Mouse (Mus musculus) mouse embryonic stem cell (cell line): ENCODE measurements around the gene Gm11565.
"Not testable (repeated sequence)": the region's sequence is repeated elsewhere in the genome, so short reads cannot be mapped to it uniquely, and the experiment has no call there.

Experiments used
- in situ Hi-C, 2 experiments: fragments of 300-500 bp; cut with MboI; formaldehyde crosslinking; loops; 1 replicate in 1 of 2; 3 replicates in 1 of 2; pipeline ENCODE4 v1.14.3; 2019 to 2020; ENCODE audit warnings: low sequenced_read_pairs in 2 of 2, low pct_unique_long_range_greater_than_20kb in 1 of 2, mixed read lengths in 1 of 2; ENCODE audit not compliant: unreplicated experiment in 1 of 2

The Gm11565 gene

DNA sequence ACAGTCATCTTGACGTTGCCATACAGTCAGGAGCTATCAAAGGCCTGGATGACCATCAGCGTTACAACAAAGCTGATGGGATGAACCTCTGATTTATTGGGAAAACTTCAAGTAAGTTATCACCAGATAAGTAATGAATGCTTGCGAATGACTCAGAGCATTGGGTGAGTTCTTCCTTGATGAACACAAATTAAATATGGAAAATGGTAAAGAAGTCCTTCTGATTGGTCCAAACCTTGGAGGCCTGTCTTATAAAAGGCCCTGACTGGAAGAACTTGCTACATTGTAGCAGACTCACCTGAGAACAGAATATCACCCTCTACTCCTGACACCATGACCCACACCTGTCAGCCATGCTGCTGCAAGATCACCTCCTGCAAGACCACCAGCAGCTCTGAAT is at the start of gene Gm11565:
Gm11565 (plus strand) TSS at position 301 of the 400 bp plus-strand sequence.
- in situ Hi-C loops = no loop called here

DNA sequence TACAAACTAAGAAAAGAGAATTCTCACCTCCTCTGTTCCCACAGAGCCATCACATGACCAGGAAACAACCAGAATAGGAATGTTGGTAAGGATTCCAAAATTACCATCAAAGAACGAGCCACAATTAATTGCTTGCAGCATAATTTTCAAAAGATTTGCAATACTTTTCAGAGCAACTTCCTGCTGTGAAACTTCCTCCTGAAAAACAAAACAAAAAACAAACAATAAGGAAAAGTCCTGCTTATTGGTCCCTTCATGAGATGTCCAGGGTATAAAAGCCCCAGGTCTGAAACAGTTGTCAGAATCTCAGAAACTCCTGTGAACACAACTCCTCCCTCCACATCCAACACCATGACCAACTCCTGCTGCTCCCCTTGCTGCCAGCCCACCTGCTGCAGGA is 41.5 kb upstream of the Gm11565 start, which contains the start of gene Krtap9-1:
Krtap9-1 (plus strand) TSS at position 301 of the 400 bp plus-strand sequence.
- in situ Hi-C loops = not testable (repeated sequence)

DNA sequence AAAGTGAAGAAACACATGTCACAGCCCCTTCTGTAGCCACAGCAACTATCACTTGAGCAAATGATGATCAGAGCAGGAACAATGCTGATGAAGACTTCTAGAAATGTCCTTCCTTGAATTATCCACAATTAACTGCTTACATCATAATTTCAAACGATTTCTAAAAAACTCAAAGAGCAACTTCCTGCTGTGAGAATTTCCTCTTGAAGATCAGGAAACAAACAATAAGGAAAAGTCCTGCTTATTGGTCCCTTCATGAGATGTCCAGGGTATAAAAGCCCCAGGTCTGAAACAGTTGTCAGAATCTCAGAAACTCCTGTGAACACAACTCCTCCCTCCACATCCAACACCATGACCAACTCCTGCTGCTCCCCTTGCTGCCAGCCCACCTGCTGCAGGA is 35.7 kb upstream of the Gm11565 start, which contains the start of gene Gm11567:
Gm11567 (plus strand) TSS at position 301 of the 400 bp plus-strand sequence.
- in situ Hi-C loops = not testable (repeated sequence)

DNA sequence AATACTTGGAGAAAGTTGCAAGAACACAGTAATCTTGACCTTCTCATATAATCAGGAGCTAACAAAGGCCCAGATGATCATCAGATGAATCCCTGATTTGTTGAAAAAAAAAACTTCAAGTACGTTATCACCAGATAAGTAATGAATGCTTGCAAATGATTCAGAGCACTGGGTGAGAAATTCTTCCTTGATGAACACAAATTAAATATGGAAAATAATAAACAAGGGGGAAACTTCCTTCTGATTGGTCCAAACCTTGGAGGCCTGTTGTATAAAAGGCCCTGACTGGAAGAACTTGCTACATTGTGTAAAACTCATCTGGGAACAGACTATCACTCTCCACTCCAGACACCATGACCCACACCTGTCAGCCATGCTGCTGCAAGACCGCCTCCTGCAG is 6.9 kb upstream of the Gm11565 start, which contains the start of gene Krtap31-1:
Krtap31-1 (plus strand) TSS at position 301 of the 400 bp plus-strand sequence.
- in situ Hi-C loops = no loop called here

- in situ Hi-C loops = no loop called here
These were observed 21.4 kb downstream of the Gm11565 start, which contains the start of gene Krtap31-2 for GRCm38 (mm10) chr11:99935991-99936390. Gene Krtap31-2, plus strand, starts transcription at chr11:99936291.

GRCm38 (mm10) chr11:99937751-99938264 is 23.3 kb downstream of the Gm11565 start:
- in situ Hi-C loops = no loop called here

DNA sequence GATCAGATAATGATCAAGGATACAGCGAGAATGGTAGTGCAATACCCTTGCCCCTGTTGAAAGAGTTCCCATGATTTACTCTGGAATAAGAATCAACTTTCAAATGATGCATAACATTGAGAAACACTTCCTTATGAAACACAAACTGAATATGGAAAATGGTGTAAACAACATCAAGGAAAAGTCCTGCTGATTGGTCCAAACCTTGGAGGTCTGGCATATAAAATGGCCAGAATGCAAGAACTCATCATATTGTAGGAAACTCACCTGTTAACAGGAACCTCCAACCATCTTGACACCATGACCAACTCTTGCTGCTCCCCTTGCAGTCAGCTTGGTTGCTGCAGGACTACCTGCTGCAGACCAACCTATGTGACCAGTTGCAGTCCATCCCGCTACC is 33.6 kb downstream of the Gm11565 start, which contains the start of gene Krtap9-5:
Krtap9-5 (plus strand) TSS at position 301 of the 400 bp plus-strand sequence.
- in situ Hi-C loops = no loop called here

DNA sequence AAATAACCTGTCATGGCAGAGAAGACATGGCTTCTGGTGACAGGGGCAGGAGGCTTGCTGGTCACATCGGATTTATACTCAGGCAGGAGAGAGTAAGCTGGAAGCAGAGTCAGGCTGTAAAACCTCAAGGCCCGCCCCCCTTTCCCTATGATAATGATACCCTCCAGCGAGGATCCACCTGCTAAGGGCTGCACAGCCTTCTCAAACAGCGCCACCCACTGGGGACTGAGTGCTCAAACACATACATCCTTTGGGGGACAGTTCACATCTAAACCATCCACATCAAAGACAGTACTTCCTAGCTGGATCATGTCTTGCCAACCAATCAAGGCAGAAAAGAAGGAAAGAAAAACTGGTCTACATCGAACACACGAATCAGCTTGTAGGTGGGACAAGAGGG is 49.7 kb downstream of the Gm11565 start:
- in situ Hi-C loops = no loop called here
